Mouse (Mus musculus): Measurements from ENCODE around the gene Cd274.

- TF ChIP-seq CTCF (IDR thresholded peaks at IDR 0.05; ENCODE audit: low read depth) (no peak), EP300 (IDR thresholded peaks at IDR 0.05; ENCODE audit: low read depth) (peak; percentile 7; the same call in 1 of the 2 replicates)
Observed at GRCm38 (mm10) chr19:29419506-29419905, 52.3 kb downstream of the Cd274 start.

Measured in liver, postnatal 0 days (tissue).